Mouse (Mus musculus): ENCODE results near the gene Abcc3. TPM values are rescaled to one million over a fixed set of nuclear protein-coding genes. Genes with fewer than 3 reads are reported as not detected.

Gene Abcc3
- polyA plus RNA-seq, 2 experiments = 3.5 to 4.7 TPM

DNA sequence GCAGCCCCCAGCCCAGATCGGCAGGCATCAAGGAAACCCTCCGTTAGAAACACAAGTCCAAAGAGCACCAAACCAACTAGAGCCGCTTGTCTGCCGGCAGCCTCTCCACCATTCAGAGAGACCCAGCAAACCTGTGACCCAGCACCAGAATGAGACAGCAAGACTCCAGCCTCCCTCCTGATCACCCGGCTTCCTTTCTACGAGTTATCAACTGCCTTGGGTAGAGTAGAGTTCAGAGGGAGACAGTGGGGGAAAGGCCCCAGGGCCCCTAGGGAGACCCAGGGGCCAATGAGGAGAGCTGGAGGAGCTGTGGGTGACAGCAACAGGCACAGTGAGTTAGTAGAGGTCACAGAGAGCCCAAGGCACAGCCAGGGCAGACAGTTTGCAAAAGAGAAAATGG, 28.2 kb upstream of the Abcc3 start:
- WGBS (ENCODE audit: insufficient replicate concordance) = 52% methylated on average over 6 of the region's 6 CpGs
- no peak overlapping the region for H3K4me2 ChIP-seq (ENCODE audit: low read depth)

DNA sequence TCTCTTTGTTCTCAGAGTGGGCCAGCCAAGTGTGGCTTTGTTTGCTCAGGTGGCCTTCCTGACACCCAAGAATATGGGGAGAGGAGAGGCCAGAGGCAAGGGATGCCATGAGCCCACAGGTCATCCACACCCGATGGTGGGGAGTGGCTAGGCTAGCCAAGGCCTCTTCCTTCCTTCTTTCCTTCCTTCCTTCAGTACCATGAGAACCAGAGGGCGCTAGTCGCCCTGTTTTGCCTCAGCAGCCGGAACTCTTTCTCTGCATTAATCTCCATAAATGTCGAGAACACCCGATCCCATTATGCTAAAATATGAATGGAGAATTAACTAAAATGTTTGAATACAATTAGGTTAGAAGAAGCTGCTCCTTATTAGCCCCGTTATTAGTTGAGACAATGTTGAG, 27.5 kb upstream of the Abcc3 start:
- no peak overlapping the region for H3K4me2 ChIP-seq (ENCODE audit: low read depth)
- H3K9me3 ChIP-seq (ENCODE audit: control insufficient read depth, low read length) = no peaks in the 10 kb centered on the region
- ATAC-seq (ENCODE audit: insufficient read depth) (no peak), DNase-seq (ENCODE audit: low read depth in 3 of 3, low spot score in 3 of 3) (peak in 1 of 3 experiments; percentile 6)
- H3K27ac ChIP-seq = no peak overlapping the region
- H3K9ac ChIP-seq (replicated peaks) = no peak overlapping the region
- H3K36me3 ChIP-seq (replicated peaks; ENCODE audit: control insufficient read depth, insufficient read depth, low read depth) = no peaks in the 10 kb centered on the region
- 13% methylated on average over 7 of the region's 7 CpGs for WGBS (ENCODE audit: insufficient replicate concordance)
- no peak overlapping the region for H3K4me3 ChIP-seq (ENCODE audit: insufficient read depth in 1 of 2, low read depth in 2 of 2, low read length in 2 of 2)
- H3K4me1 ChIP-seq (replicated peaks; ENCODE audit: control insufficient read depth in 2 of 2, insufficient read depth in 2 of 2, low read length in 1 of 2) = no peaks in the 10 kb centered on the region
- peaks cover 3% of the 10 kb centered on the region; the same call in 1 of the 2 replicates for H3K27me3 ChIP-seq (ENCODE audit: control insufficient read depth, insufficient read depth, low read length)
- TF ChIP-seq CTCF (IDR thresholded peaks at IDR 0.05; ENCODE audit: low read depth) = peak; percentile 54
- TF ChIP-seq EP300 (IDR thresholded peaks at IDR 0.05; ENCODE audit: low read depth) = no peak

More for the DNA sequence above, 28.2 kb upstream of the Abcc3 start:
- H3K36me3 ChIP-seq (replicated peaks; ENCODE audit: control insufficient read depth, insufficient read depth, low read depth) = no peaks in the 10 kb centered on the region
- no peak for TF ChIP-seq CTCF (IDR thresholded peaks at IDR 0.05; ENCODE audit: low read depth)
- no peak for TF ChIP-seq EP300 (IDR thresholded peaks at IDR 0.05; ENCODE audit: low read depth)
- H3K9ac ChIP-seq (replicated peaks) = no peak overlapping the region
- no peak overlapping the region for H3K4me3 ChIP-seq (ENCODE audit: insufficient read depth in 1 of 2, low read depth in 2 of 2, low read length in 2 of 2)
- no peaks in the 10 kb centered on the region for H3K9me3 ChIP-seq (ENCODE audit: control insufficient read depth, low read length)
- ATAC-seq (ENCODE audit: insufficient read depth) (no peak), DNase-seq (ENCODE audit: low read depth in 3 of 3, low spot score in 3 of 3) (no peak)
- no peaks in the 10 kb centered on the region for H3K4me1 ChIP-seq (replicated peaks; ENCODE audit: control insufficient read depth in 2 of 2, insufficient read depth in 2 of 2, low read length in 1 of 2)
- peaks cover 3% of the 10 kb centered on the region; the same call in 1 of the 2 replicates for H3K27me3 ChIP-seq (ENCODE audit: control insufficient read depth, insufficient read depth, low read length)
- no peak overlapping the region for H3K27ac ChIP-seq

DNA sequence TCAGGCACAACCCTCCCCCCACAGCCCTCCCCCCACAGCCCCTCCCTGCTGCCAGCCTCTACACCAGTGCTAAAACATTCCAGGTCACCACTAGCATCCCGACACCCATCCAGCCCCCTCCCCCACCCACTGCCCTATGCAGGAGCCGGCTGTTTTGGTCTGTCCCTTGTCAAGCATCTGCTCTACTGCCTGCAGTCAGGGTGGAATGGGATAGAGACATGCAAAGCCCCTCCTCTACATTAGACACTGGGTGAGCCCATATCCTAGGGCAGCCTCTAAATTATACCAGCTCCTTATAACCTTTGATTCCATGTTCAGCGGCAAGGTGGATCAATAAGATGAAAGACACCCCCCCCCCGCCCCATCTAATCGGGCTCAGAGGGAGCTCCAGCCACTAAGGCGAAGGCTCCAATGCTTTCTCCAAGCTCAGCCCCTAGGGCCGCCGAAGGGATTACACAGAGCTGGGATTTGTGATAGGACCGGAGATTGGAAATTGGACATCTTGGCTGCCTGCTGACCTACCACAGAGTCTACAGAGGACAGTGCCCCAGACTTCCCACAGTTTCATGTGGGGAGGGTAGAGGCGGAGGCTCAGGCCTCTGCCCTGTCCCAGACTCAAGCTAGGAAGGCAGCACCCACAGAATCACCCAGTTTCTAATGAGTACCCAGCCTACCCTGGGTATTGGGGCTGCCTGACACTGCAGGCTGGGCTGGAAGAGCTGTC, 26.4 kb upstream of the Abcc3 start:
- H3K9me3 ChIP-seq (ENCODE audit: control insufficient read depth, low read length) = no peaks in the 10 kb centered on the region
- no peak overlapping the region for H3K4me2 ChIP-seq (ENCODE audit: low read depth)
- ATAC-seq (ENCODE audit: insufficient read depth) (no peak), DNase-seq (ENCODE audit: low read depth in 3 of 3, low spot score in 3 of 3) (no peak)
- H3K27ac ChIP-seq = no peak overlapping the region
- no peaks in the 10 kb centered on the region for H3K4me1 ChIP-seq (replicated peaks; ENCODE audit: control insufficient read depth in 2 of 2, insufficient read depth in 2 of 2, low read length in 1 of 2)
- H3K4me3 ChIP-seq (ENCODE audit: insufficient read depth in 1 of 2, low read depth in 2 of 2, low read length in 2 of 2) = no peak overlapping the region
- H3K36me3 ChIP-seq (replicated peaks; ENCODE audit: control insufficient read depth, insufficient read depth, low read depth) = no peaks in the 10 kb centered on the region
- TF ChIP-seq CTCF (IDR thresholded peaks at IDR 0.05; ENCODE audit: low read depth) = no peak
- 48% methylated on average over 10 of the region's 10 CpGs for WGBS (ENCODE audit: insufficient replicate concordance)
- peaks cover 3% of the 10 kb centered on the region for H3K27me3 ChIP-seq (ENCODE audit: control insufficient read depth, insufficient read depth, low read length)
- H3K9ac ChIP-seq (replicated peaks) = no peak overlapping the region

DNA sequence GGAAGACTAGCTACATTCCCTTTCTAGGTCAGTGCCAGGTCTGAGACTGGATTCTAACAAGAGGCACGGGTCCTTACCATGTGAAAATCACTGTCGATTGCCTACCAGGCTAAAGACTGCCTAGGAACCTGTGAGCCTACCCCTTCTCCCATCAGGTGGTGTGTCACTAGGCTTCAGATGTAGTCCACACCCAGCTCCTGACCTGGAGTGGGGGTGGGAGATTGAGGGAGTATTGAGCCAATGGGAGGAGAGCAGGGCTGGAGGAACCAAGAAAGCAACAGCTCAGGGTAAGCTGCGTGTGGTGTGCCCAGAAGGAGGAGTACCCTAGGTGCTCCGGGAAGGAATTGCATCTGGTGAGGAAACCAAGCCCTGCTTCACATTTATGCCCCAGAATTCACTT, 21.2 kb upstream of the Abcc3 start:
- ATAC-seq (ENCODE audit: insufficient read depth) = no peak
- WGBS (ENCODE audit: insufficient replicate concordance) = 44% methylated on average over 4 of the region's 4 CpGs
- H3K9me3 ChIP-seq (ENCODE audit: control insufficient read depth, low read length) = no peaks in the 10 kb centered on the region
- peaks cover 3% of the 10 kb centered on the region for H3K27me3 ChIP-seq (ENCODE audit: control insufficient read depth, insufficient read depth, low read length)
- H3K27ac ChIP-seq = no peak overlapping the region
- TF ChIP-seq EP300 (IDR thresholded peaks at IDR 0.05; ENCODE audit: low read depth) = no peak
- TF ChIP-seq CTCF (IDR thresholded peaks at IDR 0.05; ENCODE audit: low read depth) = no peak
- no peak overlapping the region for H3K9ac ChIP-seq (replicated peaks)
- no peaks in the 10 kb centered on the region for H3K4me1 ChIP-seq (replicated peaks; ENCODE audit: control insufficient read depth in 2 of 2, insufficient read depth in 2 of 2, low read length in 1 of 2)
- H3K36me3 ChIP-seq (replicated peaks; ENCODE audit: control insufficient read depth, insufficient read depth, low read depth) = no peaks in the 10 kb centered on the region
- H3K4me3 ChIP-seq (ENCODE audit: insufficient read depth in 1 of 2, low read depth in 2 of 2, low read length in 2 of 2) = no peak overlapping the region
- no peak overlapping the region for H3K4me2 ChIP-seq (ENCODE audit: low read depth)
- DNase-seq (ENCODE audit: low read depth in 3 of 3, low spot score in 3 of 3) = no peak

DNA sequence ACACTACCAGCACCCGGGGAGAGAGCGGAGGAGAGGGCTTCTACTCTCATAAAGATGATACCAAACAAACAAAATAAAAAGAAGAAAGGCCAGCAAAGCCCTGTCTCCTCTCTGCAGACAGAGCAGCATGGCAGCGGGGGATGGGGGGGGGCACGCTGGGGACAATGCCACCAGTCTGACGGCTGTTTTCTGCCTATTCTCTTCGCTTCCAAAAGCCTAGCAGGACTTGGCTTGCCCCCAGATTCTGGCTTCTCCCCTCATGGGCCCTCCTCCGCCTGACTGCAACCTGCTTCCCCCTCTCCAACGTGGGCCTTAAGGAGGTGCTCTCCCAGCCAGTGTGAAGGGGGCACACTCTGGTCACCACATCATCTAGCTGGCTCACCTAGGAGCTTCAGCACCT, 20.7 kb upstream of the Abcc3 start:
- H3K27me3 ChIP-seq (ENCODE audit: control insufficient read depth, insufficient read depth, low read length) = peaks cover 3% of the 10 kb centered on the region
- no peaks in the 10 kb centered on the region for H3K4me1 ChIP-seq (replicated peaks; ENCODE audit: control insufficient read depth in 2 of 2, insufficient read depth in 2 of 2, low read length in 1 of 2)
- H3K9ac ChIP-seq (replicated peaks) = no peak overlapping the region
- TF ChIP-seq EP300 (IDR thresholded peaks at IDR 0.05; ENCODE audit: low read depth) (no peak), CTCF (IDR thresholded peaks at IDR 0.05; ENCODE audit: low read depth) (no peak)
- no peak for DNase-seq (ENCODE audit: low read depth in 3 of 3, low spot score in 3 of 3)
- H3K4me2 ChIP-seq (ENCODE audit: low read depth) = no peak overlapping the region
- no peak overlapping the region for H3K4me3 ChIP-seq (ENCODE audit: insufficient read depth in 1 of 2, low read depth in 2 of 2, low read length in 2 of 2)
- ATAC-seq (ENCODE audit: insufficient read depth) = no peak
- H3K9me3 ChIP-seq (ENCODE audit: control insufficient read depth, low read length) = no peaks in the 10 kb centered on the region
- no peak overlapping the region for H3K27ac ChIP-seq
- WGBS (ENCODE audit: insufficient replicate concordance) = 37% methylated on average over 8 of the region's 8 CpGs
- no peaks in the 10 kb centered on the region for H3K36me3 ChIP-seq (replicated peaks; ENCODE audit: control insufficient read depth, insufficient read depth, low read depth)
